Mouse (Mus musculus): ENCODE measurements at regions not wholly inside any gene's neighbourhood (a gene's known extent, or its start where the extent isn't known, plus 50 kb on each side); places are given as distances from the start of the nearest gene placed in this dataset.

DNA sequence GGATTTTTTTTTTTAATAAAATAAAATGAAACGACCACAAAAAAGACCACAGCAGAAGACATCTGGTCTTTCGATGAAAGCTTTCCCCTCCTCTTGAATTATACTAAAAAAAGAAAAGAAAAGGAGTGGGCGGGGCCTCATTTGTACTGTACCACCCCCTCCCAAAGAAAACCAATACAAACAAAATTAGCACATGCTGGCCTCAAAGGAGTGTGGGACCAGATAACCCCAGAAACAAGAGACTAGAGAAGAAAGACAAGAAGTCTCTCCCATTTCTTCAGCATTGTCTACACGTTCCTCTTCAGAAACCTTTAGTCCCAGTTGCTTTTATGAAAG is 174.5 kb upstream of the Lpp start:
- TF ChIP-seq CTCF (IDR thresholded peaks at IDR 0.05; ENCODE audit: low read depth) (no peak), EP300 (IDR thresholded peaks at IDR 0.05; ENCODE audit: low read depth) (no peak)

All from heart, postnatal 0 days (tissue).